Mouse (Mus musculus): Measurements from ENCODE around the gene Syndig1.
A peak's percentile ranks its signal among the peaks of the same experiment; 100 is the strongest.

The Syndig1 gene

GRCm38 (mm10) chr2:149987610-149988009 lies 158.6 kb downstream of the Syndig1 start:
- DNase-seq, result no peak

DNA sequence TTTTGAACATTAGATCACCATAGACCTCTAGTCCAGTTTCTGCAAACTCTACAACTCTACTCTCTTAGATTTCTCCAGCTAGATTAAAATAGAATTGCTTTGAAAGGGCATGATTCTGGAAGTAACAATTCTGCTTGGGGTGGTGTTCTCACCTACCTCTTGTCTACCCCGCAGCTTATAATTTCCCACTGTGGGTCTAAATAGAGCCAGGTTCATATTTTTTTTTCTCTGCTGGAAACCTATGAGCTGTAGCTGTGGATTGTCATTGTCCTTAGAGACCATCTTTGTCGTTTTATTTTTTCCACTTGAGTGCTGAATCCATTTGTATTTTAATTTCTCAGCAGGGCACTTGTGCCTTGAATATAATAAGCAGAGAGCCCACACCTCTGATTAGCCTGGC lies 162.5 kb downstream of the Syndig1 start:
- no peak for DNase-seq

- no peak for DNase-seq
Measured at GRCm38 (mm10) chr2:149992921-149993320, 163.9 kb downstream of the Syndig1 start.

DNA sequence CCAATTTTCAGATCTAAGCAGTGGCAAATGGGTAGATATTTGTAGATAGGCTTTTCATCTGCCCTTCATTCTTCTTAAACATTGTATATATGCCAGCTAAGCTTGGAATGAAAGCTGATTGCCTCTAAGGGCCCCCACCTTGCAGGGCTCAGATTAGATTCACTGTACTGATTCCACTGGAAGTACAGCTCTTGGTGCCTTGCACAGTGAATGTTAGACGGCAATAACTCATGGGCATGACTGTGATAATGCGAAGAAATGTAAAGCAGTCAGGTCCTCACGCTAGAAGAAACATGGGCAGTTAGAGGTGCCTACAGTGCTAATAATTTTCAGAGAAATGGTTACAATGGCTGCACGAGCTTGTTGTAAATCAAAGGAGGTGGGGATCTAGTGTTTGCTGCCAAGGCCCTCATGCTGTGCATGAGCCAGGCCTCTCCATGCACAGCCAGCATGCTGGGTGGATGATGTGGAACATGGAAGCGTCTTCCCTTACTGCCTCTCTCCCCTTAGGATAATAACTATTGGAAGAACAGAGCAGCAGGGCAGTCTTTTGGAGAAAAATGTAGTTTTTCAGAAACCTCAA lies 167.5 kb downstream of the Syndig1 start:
- DNase-seq, result no peak

GRCm38 (mm10) chr2:149997657-149998056 lies 168.6 kb downstream of the Syndig1 start:
- no peak for DNase-seq

- DNase-seq, result no peak
Measured at GRCm38 (mm10) chr2:149998373-149999108, 169.5 kb downstream of the Syndig1 start.

DNA sequence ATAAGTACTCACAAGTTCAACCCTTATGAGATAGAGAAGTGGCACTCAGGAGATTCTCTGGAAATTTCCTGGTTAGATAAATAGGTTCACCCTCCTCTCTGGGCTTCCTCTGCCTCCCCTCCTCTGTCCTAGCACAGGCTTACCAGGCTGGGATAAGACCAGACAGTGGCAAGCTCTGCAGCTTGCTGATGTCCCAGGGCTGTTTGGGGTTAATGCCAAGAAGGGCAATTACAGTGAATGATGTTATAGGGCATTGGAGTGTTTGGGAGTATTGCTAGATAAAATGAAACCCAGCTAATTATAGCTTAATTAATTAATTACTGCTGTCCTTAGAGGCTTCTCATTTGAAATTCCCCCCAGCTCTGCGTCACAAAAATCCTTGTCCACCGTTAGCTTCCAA lies 171.6 kb downstream of the Syndig1 start:
- no peak for DNase-seq

- peak; percentile 11 to 57 for DNase-seq
Measured at GRCm38 (mm10) chr2:150003499-150003898, 174.5 kb downstream of the Syndig1 start.

- no peak for DNase-seq
Measured at GRCm38 (mm10) chr2:150012787-150013346, 183.9 kb downstream of the Syndig1 start.

DNA sequence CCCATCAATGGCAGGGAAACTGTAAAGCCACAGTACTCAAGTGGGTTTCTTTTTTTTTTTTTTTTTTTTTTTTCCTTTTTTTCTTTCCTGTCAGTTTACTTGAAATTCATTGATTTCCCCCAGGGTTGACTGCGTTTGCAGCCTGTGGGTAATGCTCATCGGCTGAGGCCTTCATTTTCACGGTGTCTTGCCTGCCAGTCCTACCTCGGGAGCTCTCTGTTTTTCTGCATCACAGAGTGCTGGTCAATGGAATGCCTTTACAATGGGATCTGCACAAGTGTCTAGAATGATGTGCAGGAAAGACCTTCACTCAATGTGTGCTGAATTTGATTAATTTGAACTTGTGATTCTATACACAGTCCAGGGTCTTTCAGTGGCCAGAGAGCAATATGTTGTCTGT lies 184.8 kb downstream of the Syndig1 start:
- no peak for DNase-seq

DNA sequence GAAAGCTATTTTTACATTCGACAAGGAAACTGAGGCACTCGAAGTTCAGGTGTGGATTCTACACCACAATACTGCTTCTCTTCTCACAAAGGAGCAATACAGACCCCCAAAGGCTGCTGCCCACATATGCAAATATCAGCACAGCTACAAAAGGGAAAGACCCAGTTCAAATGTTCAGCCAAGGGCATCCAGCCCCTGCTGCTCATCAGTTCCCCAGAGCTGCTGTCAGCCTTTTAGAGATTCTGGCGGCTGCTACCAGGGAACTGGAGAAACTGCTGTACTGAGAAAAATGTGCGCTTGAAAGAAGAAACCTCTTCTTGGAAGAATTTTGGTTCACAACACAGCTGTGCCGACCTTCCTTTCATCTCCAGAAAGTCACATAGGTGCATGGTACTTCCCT lies 187.3 kb downstream of the Syndig1 start:
- DNase-seq, result no peak

DNA sequence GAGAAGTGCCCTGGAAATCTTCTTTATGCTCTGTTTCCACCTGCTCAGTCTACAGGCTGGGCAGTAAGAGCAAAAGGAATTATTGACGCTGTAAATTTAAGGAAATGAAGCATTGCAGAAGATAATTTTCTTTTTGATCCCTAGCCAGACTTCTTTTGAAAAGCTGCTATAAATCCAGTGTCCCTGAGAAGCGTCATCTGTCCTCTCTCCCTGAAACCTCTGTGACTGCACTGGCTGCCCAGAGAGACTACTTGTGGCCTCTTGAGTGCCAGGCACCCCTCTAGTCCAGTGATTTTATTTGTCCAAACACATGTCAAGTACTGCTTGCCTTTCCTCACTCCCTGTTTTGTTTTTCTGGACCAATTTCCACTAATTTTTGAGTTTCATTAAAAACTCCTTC lies 191.7 kb downstream of the Syndig1 start:
- DNase-seq, result no peak

DNA sequence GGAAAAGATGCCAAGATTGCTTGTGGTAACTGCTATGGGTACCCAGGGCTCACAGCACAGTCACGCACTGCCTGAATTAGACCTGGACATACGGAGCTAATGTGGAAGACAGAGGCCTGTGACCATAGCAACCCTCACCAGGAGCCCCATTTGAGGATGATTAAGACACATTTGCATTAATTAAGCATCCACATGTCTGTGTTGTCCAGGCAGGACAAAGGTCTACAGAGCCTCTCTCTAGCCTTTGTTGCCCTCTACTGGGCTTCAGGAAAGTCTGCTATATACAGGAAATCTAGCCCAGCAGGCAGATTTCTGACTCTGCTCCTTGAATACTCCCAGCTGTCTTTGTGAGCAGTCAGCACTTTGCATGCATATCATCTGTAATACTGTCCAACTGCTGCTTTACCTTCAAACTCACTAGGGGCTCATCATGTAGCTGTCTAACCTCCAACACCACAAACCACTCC lies 194.9 kb downstream of the Syndig1 start:
- DNase-seq, result peak in 1 of 2 experiments; percentile 6

DNA sequence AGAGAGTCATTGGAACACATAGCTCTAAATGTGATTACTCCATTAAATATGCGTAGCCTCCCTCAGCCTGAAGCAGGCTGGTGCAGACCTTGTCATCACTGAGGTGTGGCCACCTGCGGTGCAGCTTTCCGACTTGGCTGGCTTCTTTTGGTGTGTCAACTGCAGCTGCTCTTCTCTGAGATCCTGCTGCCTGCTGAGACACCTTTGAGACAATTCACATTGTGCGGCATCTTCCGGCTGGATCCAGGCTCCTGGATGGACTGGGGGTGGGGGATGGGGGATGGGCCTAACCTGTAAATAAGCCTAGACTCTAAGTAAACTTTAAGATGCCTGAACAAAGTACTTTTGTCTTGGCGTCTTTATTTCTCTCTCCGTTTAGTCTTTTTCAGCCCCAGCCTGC lies 214.5 kb downstream of the Syndig1 start:
- no peak for DNase-seq
